Mouse (Mus musculus) hindbrain, embryonic 16.5 days (tissue): ENCODE measurements around the gene Gm17402. TPM values are rescaled to one million over a fixed set of nuclear protein-coding genes. Genes with fewer than 3 reads are reported as not detected.

Experiments
- ATAC-seq: fragments of 200-750 bp; cut with Nextera tagmentation; 2 replicates; pipeline ENCODE4 v1.8.0; 2017; ENCODE audit warnings: moderate TSS enrichment, moderate library complexity
- H3K27ac ChIP-seq: fragments of 300-500 bp; sonication (generic); 2 replicates; pipeline ENCODE4 v1.5.1; 2014; ENCODE audit warnings: low read depth, mild to moderate bottlenecking, control low read depth, low read length, moderate library complexity
- H3K27me3 ChIP-seq: fragments of 300-500 bp; sonication (generic); replicated peaks from 2 replicates; pipeline ENCODE4 v1.6.1; 2014; ENCODE audit warnings: low read length; ENCODE audit not compliant: control insufficient read depth, insufficient read depth
- H3K36me3 ChIP-seq: fragments of 300-500 bp; sonication (generic); 2 replicates; pipeline ENCODE4 v1.6.1; 2014; ENCODE audit warnings: mild to moderate bottlenecking, low read length, moderate library complexity, mixed read lengths; ENCODE audit not compliant: control insufficient read depth, insufficient read depth
- H3K4me1 ChIP-seq: fragments of 300-500 bp; sonication (generic); 2 replicates; pipeline ENCODE4 v1.6.1; 2014; ENCODE audit warnings: low read depth, low read length; ENCODE audit not compliant: control insufficient read depth, insufficient read depth
- H3K4me2 ChIP-seq: fragments of 300-500 bp; sonication (generic); 2 replicates; pipeline ENCODE4 v1.6.1; 2014; ENCODE audit warnings: mild to moderate bottlenecking, low read length, control low read depth, moderate library complexity
- H3K4me3 ChIP-seq: fragments of 300-500 bp; sonication (generic); 2 replicates; pipeline ENCODE4 v1.5.1; 2014; ENCODE audit warnings: mild to moderate bottlenecking, low read length, control low read depth, moderate library complexity
- H3K9ac ChIP-seq: fragments of 300-500 bp; sonication (generic); 2 replicates; pipeline ENCODE4 v1.6.1; 2014; ENCODE audit warnings: low read depth, mild to moderate bottlenecking, control low read depth, low read length, moderate library complexity
- H3K9me3 ChIP-seq: fragments of 300-500 bp; sonication (generic); 2 replicates; pipeline ENCODE4 v1.6.1; 2014; ENCODE audit warnings: mild to moderate bottlenecking, low read length, moderate library complexity; ENCODE audit not compliant: control insufficient read depth
- WGBS: fragments of 180-500 bp; shearing (Covaris S2); extraction: QIAGEN DNeasy Blood & Tissue Kit; methylation state at CpG from one replicate; pipeline ENCODE4 v1.1.7; 2014; 5-methylcytosine and 5-hydroxymethylcytosine counted together
- polyA plus RNA-seq: library from polyadenylated mRNA; unstranded; fragments of >200 nt; fragmentation: Nextera tagmentation; extraction: Ambion mirVana; gene quantifications from 2 replicates; pipeline ENCODE4 v1.2.1, GENCODE M21; 2015

Gene Gm17402
- not detected in 2 replicates for polyA plus RNA-seq

- H3K27ac ChIP-seq: no peak within 1 kb of the TSS
- H3K9me3 ChIP-seq: no peaks in the 10 kb centered on the region
- peak within 1 kb of the TSS; percentile 75 for H3K9ac ChIP-seq
- peaks cover 4% of the 10 kb centered on the region; the same call in 1 of the 2 replicates for H3K4me1 ChIP-seq
- peak within 1 kb of the TSS; percentile 72 for H3K4me3 ChIP-seq
- H3K4me2 ChIP-seq: peak within 1 kb of the TSS; percentile 95
- H3K27me3 ChIP-seq: peaks cover 3% of the 10 kb centered on the region
- ATAC-seq: no peak
- no peaks in the 10 kb centered on the region for H3K36me3 ChIP-seq
- 63% methylated on average over 3 of the region's 3 CpGs for WGBS
Observed at GRCm38 (mm10) chr3:67375063-67375462, at the start of gene Gm17402. TSS of gene Gm17402 (minus strand) at chr3:67375163.

DNA sequence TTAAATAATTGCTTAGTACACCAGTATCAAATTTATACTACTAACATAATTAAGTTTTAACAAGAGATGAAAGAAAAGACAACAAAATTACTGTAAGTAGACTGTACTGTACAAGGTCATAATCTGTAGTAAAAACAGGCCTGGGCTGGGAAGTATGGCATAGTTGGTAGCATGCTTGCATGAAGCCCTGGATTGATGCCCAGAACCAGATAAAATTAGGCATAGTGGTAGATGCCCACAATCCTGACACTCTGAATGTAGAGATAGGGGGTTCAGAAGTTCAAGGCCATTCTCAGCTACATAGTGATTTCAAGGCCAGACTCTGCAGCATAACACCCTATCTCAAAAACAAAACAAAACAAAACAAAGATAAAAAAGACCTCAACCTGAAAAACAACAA is 3.3 kb upstream of the Gm17402 start:
- H3K9me3 ChIP-seq: no peaks in the 10 kb centered on the region
- H3K4me2 ChIP-seq: no peak overlapping the region
- H3K27me3 ChIP-seq: no peaks in the 10 kb centered on the region; the same call in 1 of the 2 replicates
- H3K36me3 ChIP-seq: no peaks in the 10 kb centered on the region
- H3K27ac ChIP-seq: no peak overlapping the region
- peaks cover 4% of the 10 kb centered on the region; the same call in 1 of the 2 replicates for H3K4me1 ChIP-seq
- H3K9ac ChIP-seq: no peak overlapping the region
- H3K4me3 ChIP-seq: no peak overlapping the region
- ATAC-seq: no peak

- H3K9me3 ChIP-seq: no peaks in the 10 kb centered on the region
- H3K4me3 ChIP-seq: peak overlapping the region; percentile 72
- H3K27me3 ChIP-seq: peaks cover 3% of the 10 kb centered on the region
- peak; percentile 56 for ATAC-seq
- H3K9ac ChIP-seq: peak overlapping the region; percentile 75
- H3K4me2 ChIP-seq: peak overlapping the region; percentile 95
- no peak overlapping the region for H3K27ac ChIP-seq
- H3K36me3 ChIP-seq: no peaks in the 10 kb centered on the region
- 31% methylated on average over 7 of the region's 7 CpGs for WGBS
- peaks cover 4% of the 10 kb centered on the region; the same call in 1 of the 2 replicates for H3K4me1 ChIP-seq
Observed at GRCm38 (mm10) chr3:67374360-67374778, 594 bp downstream of the Gm17402 start.

DNA sequence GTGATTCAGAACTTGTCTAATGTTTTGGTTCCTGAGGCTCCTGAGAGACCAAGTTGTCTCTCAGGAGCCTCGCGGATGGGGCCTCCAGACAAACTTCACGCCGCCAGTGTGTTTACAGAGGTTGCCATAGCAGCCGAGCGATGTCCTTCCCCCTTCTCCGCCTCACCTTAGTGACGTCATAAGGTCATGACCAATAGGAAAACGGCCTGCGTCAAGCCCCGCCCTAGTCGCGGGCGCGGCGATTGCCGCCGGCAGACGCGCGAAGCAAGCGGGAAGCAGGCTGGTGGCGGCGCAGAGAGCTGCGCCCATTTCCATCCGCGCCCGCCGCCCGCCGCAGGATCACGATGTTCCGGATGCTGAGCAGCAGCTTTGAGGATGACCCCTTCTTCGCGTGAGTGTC is 1.1 kb downstream of the Gm17402 start, which contains the start of gene Mlf1:
TSS of gene Mlf1 (plus strand) at position 226 of the 400 bp plus-strand sequence.
- Histone ChIP-seq H3K9me3 (no peaks in the 10 kb centered on the region), H3K4me2 (peak within 1 kb of the TSS; percentile 95), H3K27me3 (peaks cover 3% of the 10 kb centered on the region), H3K4me1 (peaks cover 4% of the 10 kb centered on the region; the same call in 1 of the 2 replicates), H3K36me3 (no peaks in the 10 kb centered on the region), H3K27ac (no peak within 1 kb of the TSS), H3K4me3 (peak within 1 kb of the TSS; percentile 72), H3K9ac (peak within 1 kb of the TSS; percentile 75)
- WGBS: under 1% methylated on average over 35 of the region's 35 CpGs
- ATAC-seq: peak; percentile 100

DNA sequence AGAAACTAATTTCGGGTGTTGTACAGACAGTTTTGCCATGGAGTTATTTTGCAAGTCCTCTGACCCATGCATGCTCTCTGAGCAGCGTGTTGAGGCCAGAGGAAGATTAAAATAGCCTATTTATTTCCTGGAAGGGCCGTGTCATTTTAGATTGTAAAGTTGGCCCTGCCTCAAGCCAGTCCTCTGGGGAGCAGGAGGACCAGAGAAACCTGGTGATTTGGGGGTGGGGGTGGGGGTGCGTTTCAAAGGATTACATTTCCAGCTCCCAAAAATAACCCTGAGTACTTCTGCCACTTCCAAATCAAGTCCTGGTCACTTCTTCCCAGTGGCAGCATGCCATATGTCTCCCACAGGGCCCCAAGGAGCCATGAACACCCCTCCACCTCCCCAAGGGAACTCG is 2.2 kb downstream of the Gm17402 start:
- H3K4me1 ChIP-seq: peaks cover 4% of the 10 kb centered on the region; the same call in 1 of the 2 replicates
- H3K4me2 ChIP-seq: no peak overlapping the region
- no peak overlapping the region for H3K27ac ChIP-seq
- H3K27me3 ChIP-seq: peaks cover 3% of the 10 kb centered on the region
- no peak for ATAC-seq
- 60% methylated on average over 5 of the region's 5 CpGs for WGBS
- H3K9ac ChIP-seq: no peak overlapping the region
- H3K4me3 ChIP-seq: no peak overlapping the region
- H3K36me3 ChIP-seq: no peaks in the 10 kb centered on the region
- H3K9me3 ChIP-seq: no peaks in the 10 kb centered on the region

DNA sequence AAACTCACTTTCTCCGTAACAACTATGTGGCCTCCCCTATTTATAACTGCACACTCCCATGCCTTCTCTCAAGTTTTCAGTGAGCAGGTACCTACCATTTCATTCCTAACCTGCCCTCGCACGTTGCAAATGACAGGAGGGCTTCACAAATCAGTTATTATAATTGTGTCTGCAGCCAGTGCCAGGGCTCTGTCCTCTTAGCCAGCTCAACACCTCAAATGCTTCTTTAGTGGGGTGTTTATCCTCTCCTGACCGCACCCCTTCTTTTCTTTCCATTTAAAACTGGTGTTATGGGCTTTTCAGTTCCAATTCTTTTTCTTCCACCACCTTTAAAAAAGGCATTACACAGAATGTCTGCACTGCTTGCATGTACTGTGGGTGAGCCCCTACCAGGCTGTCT is 2.8 kb downstream of the Gm17402 start:
- peaks cover 3% of the 10 kb centered on the region for H3K27me3 ChIP-seq
- H3K27ac ChIP-seq: no peak overlapping the region
- no peaks in the 10 kb centered on the region for H3K36me3 ChIP-seq
- no peak overlapping the region for H3K9ac ChIP-seq
- H3K9me3 ChIP-seq: no peaks in the 10 kb centered on the region
- H3K4me2 ChIP-seq: no peak overlapping the region
- 78% methylated on average over 4 of the region's 4 CpGs for WGBS
- no peak for ATAC-seq
- H3K4me3 ChIP-seq: no peak overlapping the region
- H3K4me1 ChIP-seq: peaks cover 4% of the 10 kb centered on the region; the same call in 1 of the 2 replicates

GRCm38 (mm10) chr3:67369407-67370079 is 5.4 kb downstream of the Gm17402 start:
- 84% methylated on average over 5 of the region's 5 CpGs for WGBS
- peaks cover 3% of the 10 kb centered on the region; the same call in 1 of the 2 replicates for H3K27me3 ChIP-seq
- H3K4me2 ChIP-seq: no peak overlapping the region
- ATAC-seq: no peak
- H3K9me3 ChIP-seq: no peaks in the 10 kb centered on the region
- H3K27ac ChIP-seq: no peak overlapping the region
- peaks cover 3% of the 10 kb centered on the region; the same call in 1 of the 2 replicates for H3K4me1 ChIP-seq
- no peak overlapping the region for H3K9ac ChIP-seq
- no peak overlapping the region for H3K4me3 ChIP-seq
- H3K36me3 ChIP-seq: no peaks in the 10 kb centered on the region

DNA sequence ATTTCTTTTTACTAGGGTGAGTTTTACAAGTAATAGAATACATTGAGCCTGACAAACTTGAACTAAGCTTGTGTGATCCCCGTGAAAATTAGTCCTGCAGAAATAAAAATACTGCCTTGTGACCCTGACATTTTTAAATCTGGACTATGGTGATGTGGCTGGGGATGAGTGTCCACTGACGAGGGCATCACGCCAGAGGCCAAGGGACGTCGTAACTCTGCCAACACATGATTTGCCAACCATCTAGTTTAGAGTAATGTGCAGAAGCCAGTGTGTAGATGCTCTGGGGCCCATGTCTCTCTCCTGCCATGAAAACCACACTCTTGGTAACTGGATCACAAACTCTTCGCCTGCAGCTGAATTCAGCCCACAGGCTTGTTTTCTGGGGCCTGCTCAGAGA is 7.5 kb downstream of the Gm17402 start:
- no peak overlapping the region for H3K4me2 ChIP-seq
- H3K36me3 ChIP-seq: no peaks in the 10 kb centered on the region
- no peak for ATAC-seq
- no peak overlapping the region for H3K4me3 ChIP-seq
- H3K27me3 ChIP-seq: peaks cover 3% of the 10 kb centered on the region; the same call in 1 of the 2 replicates
- no peaks in the 10 kb centered on the region for H3K4me1 ChIP-seq
- no peak overlapping the region for H3K27ac ChIP-seq
- H3K9me3 ChIP-seq: no peaks in the 10 kb centered on the region
- 76% methylated on average over 6 of the region's 6 CpGs for WGBS
- H3K9ac ChIP-seq: no peak overlapping the region

DNA sequence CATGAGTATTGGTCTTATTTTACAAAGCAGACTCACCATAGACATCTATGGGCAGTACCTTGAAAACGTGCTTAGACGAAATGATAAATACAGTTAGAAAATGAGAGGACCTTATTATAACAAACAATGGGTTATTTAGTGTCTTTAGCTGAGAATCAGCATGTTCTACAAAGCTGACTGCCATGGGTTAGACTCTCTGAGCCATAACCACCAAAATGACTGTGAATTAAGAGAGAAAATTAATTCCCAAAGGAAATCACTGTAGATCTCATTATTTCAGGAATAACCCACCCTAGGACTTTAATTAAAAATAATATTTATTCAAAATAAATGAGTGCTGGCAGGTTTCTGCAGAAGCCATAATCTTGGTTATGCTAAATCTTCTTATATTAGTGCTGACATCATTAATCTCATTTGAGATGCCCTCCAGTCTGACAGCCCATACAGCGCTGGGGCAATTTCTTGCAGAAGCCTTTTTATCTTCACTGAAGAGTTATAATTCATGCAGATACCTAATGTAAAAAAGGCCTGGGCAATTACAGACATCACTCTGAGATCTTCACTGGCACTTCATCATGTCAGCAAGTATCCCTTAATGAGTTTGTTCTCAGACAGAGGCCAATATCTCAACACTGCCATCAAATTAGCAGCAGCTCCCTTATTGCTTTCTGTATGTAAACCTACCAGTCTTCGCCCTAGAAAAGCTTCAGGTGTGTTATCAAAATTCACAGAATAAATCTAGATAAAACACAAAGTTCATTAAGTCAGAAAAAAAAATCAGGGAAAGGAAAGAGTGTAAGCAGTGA is 8.7 kb downstream of the Gm17402 start:
- no peaks in the 10 kb centered on the region; the same call in 1 of the 2 replicates for H3K27me3 ChIP-seq
- 61% methylated on average over 4 of the region's 4 CpGs for WGBS
- ATAC-seq: peak; percentile 76
- H3K9me3 ChIP-seq: no peaks in the 10 kb centered on the region
- no peak overlapping the region for H3K9ac ChIP-seq
- no peaks in the 10 kb centered on the region for H3K36me3 ChIP-seq
- no peak overlapping the region for H3K4me3 ChIP-seq
- no peak overlapping the region for H3K27ac ChIP-seq
- no peak overlapping the region for H3K4me2 ChIP-seq
- no peaks in the 10 kb centered on the region for H3K4me1 ChIP-seq
